Mouse (Mus musculus) cerebellum, postnatal 10 days (tissue): ENCODE results near the gene Esm1.

Experiments
- DNase-seq, 2 experiments: peaks; one replicate each; pipeline ENCODE4 v3.0.0; 2021; ENCODE audit warnings: mixed read lengths in 2 of 2

Esm1 gene

DNA sequence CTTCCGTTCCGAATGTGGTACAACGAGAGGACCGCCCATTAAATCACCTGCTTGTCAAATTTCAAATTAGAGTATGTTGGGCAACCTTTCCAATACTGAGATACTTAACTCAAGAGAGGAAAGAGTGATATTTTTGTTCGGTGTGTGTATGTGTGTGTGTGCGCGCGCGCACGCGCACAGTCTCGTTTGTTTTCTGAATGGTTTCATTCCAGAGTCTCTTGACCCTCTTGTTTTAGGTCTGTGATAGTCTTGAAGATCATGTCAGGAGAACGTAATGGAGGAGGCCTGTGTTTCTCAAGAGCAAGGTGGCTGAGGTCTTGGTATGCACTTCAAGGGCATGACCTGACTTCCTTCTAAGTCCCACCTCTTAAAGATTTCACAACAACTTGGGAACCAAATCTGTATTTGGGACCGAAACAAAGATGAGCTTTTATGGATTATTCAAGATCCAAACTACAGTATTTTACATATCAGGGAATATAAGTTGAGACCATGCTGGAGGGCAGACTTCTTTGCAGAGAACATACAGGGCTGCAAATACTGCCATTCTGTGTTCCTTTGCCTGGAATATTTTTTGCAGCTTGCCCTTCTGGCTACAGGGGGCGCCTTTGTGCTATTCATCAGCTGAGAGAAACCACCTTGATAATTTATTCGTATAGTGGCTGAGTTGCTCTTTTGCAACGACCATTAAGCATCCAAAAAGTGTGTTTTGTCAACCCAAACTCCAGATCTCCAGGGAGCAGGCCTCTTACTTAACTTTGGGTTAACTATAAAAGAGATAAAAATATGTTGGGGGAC lies 18.4 kb downstream of the Esm1 start:
- peak; percentile 18 to 23 for DNase-seq

DNA sequence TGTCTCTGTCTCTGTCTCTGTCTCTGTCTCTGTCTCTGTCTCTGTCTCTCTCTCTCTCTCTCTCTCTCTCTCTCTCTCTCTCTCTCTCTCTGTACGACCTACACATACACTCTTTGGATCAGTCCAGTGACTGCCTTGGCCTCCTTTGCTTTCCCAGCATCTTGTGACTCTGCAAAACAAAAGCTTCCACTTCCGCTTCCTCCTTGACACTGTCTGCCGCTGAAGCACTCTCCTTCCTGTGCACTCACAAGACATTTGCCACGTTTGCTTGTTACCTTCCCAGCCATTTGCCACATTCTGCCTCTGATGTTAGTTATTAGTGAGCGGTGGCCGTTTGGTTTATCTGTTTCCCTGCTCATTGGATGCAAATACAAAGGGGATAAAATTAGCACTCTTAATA lies 32.7 kb downstream of the Esm1 start:
- DNase-seq: no peak

DNA sequence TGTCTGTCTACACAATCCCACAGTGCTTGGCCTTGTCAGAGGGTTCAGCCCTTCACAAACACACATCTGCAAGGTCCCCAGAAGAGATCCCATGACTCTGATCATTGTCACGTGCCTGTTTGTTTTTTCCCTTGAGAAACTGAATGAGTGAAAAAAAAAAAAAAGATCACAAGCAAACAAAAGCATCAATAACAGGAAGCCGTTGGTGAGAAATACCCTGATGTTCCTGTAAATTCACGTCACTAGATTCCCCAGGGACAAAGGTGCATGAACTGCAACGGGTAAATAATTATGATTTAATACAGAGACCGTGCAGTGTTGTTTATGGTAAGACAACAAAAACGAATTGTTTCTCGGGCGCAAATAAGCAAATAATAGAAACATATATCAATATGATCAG lies 35.6 kb downstream of the Esm1 start:
- no peak for DNase-seq

DNA sequence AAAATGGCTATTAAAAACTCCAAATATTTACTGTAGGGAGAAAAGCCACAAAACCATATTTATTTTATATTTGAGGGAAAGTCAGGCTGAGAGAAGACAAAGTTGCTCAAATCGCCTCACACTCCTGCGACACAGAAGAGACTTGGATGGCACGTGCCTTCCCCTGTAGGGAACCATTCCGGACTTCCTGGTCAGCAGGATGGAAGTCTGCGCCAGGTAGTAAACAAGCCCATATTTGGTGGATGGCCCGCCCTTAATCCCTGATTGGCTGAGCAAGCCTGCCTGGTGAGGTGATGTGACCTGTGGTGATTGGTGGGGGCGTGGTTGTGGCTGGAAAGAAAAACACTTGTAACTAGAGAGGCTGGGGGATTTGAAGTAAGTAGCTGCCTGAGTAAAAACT lies 43.1 kb downstream of the Esm1 start:
- peak in 1 of 2 experiments; percentile 8 for DNase-seq

DNA sequence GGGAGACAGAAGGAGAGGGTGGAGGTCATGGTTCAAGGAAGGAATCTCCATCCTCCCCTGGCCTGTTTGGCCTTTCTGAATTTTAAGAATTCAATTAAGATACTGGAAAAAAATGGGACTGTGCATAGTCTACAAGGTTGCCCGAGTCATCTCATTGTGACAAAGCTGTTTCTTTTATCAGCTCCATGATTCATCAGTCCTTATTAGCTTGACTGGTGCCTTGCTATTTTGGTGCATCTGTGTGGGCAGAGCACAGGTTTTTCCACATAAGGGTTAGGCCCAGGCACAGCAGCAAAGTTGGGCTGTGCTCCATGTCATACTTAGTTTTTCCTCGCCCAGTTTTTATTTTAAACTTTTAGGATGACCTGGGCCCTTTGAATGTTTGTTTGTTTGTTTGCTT lies 47.3 kb downstream of the Esm1 start:
- no peak for DNase-seq

DNA sequence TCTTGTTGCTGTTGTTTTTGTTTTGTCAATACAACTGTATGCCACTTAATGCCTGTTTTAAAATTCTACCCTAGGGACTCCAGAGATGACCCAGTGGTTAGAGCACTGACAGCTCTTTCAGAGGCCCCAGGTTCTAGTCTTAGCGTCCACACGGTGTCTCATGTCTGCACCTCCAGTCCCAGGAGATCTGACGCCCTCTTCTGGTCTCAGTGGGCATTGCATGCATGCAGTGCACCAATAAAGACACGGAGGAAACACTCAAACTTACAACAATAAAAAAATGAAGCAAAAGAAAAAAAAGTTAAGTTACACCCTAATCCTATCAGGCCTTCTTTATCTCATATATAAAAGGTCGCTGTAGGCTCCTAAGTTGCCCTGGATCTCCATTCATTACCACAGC lies 47.7 kb downstream of the Esm1 start:
- peak; percentile 10 for DNase-seq

DNA sequence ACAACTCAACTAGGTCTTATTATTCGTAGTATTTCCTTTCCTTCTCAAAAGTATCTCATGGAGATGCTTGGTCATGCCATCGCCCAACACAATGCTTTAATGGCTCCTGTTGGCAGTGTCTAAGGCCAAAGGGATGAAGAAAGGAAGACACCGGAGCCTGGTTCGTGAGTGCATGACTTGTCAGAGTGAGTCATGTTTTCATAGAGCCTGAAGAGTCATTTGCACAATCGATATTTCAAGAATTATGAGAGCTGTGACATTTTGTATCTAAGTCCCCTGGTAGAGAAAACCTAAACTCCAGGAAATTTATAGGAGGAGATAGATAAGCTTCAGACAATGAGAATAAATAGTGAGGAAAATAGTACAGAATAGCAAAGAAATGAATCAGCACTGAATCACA lies 49.8 kb downstream of the Esm1 start:
- DNase-seq: no peak

DNA sequence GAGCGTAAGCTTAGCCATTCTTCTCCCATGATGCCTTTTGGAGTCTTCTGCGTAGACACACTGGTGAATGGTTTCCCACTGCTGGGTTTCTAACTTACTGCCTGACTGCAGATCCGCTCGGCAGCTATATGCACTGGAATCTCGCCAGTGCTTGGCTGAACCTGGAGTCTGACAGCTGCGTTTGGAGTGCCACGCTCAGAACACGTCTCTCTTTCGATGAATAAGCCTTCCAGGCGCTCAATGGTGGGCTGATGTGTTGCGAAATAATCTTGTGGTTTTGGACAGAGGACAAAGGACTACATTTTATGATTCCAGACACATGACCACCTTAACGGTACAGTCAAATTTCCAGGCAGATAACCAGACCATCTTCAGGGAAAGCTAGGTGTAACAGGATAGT lies 53.4 kb downstream of the Esm1 start:
- peak; percentile 73 to 82 for DNase-seq

DNA sequence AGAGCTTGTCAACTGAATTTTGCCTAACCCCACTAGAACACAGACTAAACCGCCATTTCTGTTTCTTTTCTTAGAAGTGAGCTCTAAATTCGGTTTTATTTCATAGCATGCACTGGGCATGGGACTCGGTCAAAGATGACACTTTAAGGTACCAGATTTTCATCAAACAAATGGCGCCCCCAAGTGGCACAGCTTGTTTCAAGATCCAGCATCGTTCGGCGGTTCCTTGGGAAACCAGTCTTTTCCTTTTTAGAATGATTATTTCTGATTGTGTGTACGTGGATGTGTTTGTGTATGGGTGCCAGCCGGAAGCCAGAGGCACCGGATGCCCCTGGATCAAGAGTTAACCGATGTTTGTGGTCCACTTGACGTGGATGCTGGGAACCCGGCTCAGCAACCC lies 55.8 kb downstream of the Esm1 start:
- peak; percentile 76 to 83 for DNase-seq

DNA sequence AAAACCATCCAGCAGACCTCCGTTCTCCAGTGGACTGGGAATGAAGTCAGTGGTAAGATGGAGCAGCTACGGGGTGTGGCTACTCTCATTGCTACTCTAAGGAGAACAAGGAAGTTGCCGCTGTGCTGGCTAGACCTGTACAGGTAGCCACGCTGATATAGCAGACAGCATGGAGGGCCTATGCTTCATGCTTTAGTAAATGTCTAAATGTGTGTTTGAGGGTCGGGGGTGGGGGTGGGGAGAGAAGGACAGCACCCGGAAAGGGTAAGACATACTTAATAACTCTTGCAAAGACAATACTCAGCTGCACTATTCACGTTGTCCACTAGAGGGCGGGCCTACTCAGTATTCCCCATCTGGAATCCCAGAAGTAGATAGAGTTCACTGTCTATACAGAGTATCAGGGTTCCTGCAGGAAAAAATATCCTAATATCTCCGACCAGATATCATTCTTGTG lies 57.1 kb downstream of the Esm1 start:
- peak; percentile 86 to 89 for DNase-seq

DNA sequence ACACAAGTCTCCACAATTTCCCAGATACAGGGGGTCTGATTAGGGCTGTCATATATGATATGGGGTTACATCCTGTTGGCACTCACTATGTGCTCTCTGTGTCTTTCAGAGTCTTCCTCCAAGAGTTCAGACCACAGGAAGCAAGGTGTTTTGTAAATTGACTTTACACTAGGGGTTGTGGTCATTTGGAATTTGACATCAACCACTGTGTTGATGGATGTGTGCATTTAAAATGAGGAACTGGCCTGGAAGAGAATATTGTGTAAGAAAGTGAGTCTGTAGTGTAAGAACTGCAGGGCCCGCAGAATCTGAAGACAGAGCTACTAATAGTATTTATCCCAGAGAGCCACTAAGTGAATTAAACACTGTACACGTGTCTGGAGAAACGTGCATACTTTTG lies 57.7 kb downstream of the Esm1 start:
- DNase-seq: no peak
